Mouse (Mus musculus) heart, postnatal 4 days (tissue): ENCODE data around the gene 1700092M07Rik. TPM values are rescaled to one million over a fixed set of nuclear protein-coding genes. Genes with fewer than 3 reads are reported as not detected.
"Not testable (repeated sequence)": the region's sequence is repeated elsewhere in the genome, so short reads cannot be mapped to it uniquely, and the experiment has no call there.

Experiments
- DNase-seq: peaks from one replicate; pipeline ENCODE4 v3.0.0; 2021
- total RNA-seq, 2 experiments: library from RNA; stranded (reverse); gene quantifications; 2 replicates each; pipeline ENCODE4 v1.2.3; 2021

1700092M07Rik gene
- total RNA-seq, 2 experiments from 2014 or later: not detected

DNA sequence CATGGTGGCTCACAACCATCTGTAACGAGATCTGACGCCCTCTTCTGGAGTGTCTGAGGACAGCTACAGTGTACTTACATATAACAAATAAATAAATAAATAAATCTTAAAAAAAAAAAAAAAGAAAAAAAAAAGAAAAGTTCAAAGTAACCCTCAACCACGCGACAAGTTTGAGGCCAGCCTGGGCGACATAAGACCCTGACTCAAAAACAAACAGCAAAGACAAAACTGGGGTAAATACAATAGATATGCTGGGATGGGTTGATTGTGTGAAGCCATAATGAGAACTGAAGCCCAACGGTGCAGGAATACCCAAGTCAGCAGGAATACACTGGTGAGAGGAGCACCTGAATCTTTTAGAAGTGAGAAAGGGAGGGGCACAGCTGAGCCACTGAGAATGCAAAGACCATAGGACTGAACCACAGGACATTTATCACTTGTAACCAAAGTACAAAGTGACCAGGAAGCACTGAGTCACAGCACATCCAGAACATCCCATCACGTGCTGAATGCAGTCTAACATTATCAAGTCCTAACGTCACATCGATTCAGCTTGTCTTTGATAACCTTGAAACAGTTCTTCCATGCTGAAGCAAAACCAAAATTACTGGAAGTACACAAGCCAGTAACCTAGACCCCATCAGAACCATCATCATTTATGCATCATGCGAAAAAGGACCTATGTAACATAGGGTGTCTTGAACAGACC, 23.6 kb upstream of the 1700092M07Rik start:
- no peak for DNase-seq

DNA sequence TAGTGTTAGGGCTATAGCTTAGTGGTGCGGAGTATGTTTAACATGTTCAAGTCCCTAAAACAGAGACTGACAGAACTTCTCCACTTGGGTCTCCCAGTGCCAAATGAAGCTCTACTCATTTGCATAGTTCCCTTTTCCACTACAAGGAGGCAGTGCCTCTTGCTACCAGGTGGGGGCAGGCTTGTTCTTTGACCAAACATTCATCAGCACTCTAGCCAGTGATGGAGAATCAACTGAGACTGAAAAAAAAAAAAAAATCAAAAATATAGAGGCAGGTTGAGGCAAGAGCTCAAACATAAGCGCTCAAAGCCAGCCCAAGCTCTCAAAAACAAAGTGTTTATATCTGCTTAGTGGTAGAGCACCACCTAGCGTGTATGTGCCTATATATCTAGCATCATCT, 22.2 kb upstream of the 1700092M07Rik start:
- DNase-seq: peak; percentile 72

DNA sequence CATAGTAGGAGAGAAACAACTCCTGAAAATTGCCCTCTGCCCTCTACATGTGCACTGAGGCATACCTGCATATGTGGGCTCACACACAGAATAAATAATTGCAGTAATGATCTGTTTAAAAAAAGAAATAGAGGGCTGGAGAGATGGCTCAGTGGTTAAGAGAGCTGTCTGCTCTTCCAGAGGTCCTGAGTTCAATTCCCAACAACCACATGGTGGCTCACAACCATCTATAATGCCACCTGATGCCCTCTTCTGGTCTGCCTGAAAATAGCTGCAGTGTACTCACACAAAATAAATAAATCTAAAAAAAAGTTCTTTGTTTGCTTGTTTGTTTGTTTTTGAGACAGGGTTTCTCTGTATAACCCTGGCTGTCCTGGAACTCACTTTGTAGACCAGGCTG, 21.5 kb upstream of the 1700092M07Rik start:
- not testable (repeated sequence) for DNase-seq

DNA sequence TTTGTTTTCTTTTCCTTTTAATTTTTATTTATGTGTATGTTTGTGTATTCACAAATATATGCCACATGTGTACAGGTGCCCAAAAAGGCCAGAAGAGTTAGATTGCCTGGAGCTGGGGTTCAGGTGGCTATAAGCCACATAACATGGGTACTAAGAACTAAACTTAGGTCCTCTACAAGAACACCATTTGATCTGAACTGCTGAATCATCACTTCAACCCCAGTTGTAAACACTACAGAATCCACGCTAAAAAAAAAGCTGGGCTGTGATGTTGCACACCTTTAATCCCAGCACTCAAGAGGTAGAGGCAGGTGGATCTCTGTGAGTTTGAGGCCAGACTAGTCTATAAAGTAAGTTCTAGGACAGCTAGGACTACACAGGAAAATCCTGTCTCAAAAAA, 19.1 kb upstream of the 1700092M07Rik start:
- DNase-seq: no peak

DNA sequence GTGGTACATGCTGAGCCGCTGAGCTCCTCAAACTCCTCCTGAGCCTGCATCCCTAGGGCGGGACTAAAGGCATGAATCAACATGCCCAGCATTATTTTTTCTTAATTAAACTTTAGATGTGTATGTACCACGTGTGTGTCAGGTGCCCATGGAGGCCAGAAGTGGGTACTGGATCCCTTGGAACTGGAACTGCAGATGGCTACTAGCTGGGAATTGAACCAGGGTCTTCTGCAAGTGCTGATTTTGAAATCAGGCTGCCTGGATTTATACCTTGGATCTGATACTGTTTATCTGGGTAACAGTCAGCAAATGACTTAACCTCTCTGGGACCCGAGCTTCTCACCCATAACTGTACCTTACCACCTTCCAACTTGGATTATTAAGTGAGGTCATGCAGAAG, 18.5 kb upstream of the 1700092M07Rik start:
- DNase-seq: no peak

DNA sequence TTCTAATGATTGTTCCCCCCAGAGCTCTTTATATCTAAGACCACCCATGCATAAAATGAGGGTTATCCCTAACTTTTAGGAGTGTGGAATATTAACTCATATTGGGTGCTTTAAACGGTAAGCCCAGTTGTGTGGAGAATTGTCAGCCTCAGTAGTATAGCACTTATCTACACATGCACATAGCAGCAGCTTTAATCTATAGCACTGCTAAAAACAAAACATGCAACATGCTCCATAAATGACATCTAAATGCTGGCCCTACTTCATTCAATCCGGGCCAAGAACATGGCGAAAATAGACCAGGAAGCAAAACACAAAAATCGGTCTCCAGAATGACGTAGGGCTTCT, 18.0 kb upstream of the 1700092M07Rik start:
- DNase-seq: no peak

DNA sequence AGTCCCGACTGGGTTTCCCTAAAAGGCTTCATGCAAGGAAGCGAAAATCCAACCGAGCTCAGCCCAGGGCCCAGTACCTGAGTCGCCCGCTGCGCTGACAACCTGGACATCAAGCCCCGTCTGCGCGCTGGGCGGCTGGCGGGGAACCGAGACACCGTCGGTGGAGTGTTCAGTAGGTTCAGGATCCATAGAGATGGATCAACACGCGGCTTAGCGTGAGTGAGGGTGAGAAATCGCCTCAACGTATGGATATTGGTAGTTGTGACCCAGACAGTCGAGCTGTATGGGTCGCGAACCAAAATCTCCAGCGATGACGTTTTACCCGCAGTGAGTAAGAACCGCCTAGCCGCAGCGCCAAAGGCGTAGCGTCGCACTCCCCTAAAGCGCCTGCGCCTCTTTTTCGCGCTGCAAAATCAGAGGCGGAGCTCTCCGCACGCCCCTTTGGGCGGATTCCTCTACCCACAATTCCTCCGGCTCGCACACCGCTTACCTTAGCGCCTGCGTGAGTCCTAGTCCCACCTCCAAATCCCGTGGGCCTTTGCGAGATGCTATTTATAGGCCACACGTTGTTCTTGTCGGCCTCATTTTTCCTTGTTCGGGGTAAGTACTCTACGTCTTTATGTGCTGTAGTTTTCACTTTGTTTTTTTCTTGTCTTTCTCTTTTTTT, 17.5 kb upstream of the 1700092M07Rik start, which contains the start of gene Slc3a2:
TSS of gene Slc3a2 (minus strand) at position 463 of the 667 bp plus-strand sequence.
- DNase-seq: peak; percentile 96

DNA sequence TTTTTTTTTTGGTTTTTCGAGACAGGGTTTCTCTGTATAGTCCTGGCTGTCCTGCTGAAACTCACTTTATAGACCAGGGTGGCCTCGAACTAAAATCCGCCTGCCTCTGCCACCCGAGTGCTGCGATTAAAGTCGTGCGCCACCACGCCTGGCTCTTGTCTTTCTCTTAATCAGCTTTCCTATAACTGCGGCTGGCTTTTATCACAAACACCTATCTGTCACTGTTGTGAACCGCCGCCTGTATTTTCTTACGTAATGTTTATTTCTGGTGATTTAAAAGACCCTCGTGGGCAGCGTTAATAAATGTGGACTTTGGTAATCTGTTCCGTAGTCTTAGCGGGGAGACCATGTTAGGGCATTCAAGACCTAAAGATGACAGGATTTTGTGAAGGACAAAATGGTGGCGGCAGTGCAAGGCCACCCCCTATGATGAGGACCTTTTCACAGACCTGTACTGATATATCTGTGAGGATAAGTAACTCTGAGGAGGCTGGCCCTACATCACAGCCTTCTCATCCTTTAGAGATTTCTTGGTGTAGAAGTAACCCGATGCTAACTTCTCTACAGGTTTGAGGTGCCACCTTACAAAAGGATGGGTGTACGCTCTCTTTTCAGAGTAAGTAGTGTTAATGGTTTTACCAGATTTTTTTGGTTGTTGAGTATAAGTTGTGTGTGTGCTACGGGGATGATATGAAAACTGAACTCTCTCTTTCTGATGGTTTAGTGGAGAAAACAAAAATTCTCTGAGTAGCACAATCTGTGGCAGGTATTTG, 16.8 kb upstream of the 1700092M07Rik start:
- peak; percentile 19 for DNase-seq

DNA sequence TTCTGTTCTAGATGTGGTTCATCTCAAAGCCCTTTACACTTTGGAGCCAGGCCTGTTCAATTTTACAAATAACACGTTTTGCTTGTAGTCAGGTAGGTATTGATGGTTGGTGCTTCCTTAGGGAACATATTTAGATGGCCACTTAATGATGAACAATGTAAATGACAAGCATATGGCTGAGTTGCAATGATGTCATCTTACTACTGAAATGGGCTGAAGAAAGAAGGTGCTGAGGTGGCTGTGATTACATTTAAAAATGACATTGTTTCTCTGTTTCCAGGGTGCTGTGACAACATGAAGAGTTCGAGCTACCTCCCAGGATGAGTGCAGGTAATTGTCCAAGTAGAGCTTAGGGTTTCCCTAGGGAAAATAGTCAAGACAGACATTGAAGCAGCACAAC, 16.1 kb upstream of the 1700092M07Rik start:
- no peak for DNase-seq

DNA sequence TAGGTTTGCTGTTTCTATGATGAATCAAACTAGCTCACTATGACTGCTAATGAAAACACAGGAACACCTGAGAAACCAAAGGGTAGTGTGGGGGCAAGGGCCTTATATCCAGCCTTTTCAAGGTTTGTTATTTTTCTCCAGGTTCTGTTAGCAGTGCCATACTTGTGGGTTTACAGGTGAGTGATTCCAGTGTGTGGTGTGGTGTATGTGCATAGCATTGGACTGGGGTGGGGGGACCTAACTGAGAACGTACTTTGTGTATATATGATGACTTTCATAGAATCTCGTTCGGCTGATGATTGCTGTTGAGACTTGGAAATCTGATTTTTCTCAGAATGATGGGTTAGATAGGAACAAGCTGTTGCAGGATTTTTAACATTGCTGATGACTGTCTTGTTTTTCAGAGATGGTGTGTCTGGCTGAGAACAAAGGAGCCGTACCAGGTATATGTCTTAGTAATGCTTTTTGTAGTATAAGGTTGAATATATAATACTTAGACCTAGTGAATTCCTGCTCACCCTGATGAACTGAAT, 15.4 kb upstream of the 1700092M07Rik start:
- DNase-seq: no peak

DNA sequence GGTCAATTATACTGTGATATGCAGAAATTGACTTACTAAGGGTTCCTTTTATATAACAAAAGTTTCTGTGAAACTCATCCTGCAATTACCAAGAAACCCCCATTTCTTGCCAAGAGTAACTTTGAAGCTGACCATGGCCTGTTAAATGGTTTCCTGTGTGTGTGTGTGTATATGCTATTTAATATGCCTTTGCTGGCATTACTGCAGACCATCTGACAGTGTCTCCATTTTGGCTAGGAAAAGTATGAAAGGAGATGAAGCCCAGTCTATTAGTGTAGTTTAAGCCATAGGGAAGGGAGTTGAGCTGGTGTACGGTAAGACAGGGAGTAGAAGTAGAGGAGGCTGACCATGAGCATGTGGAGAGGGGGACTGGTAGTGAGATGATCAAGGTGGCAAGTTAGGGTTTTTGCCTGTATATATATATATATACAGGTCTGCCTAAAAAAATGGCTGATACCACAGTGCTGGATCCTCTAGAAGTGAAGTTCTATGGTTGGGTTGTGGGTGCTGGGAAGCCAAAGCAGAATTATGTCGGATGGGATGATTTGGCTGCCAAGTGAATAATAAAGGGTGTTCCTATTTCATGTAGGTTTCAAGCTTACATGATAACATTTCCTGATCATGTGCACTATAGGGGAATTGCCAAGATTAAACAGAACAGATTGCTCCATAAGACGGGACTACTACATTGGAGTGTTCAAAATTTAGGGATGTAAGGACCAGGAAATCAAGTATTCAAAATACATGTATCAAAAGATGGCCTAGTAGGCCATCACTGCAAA, 13.7 kb upstream of the 1700092M07Rik start:
- no peak for DNase-seq

DNA sequence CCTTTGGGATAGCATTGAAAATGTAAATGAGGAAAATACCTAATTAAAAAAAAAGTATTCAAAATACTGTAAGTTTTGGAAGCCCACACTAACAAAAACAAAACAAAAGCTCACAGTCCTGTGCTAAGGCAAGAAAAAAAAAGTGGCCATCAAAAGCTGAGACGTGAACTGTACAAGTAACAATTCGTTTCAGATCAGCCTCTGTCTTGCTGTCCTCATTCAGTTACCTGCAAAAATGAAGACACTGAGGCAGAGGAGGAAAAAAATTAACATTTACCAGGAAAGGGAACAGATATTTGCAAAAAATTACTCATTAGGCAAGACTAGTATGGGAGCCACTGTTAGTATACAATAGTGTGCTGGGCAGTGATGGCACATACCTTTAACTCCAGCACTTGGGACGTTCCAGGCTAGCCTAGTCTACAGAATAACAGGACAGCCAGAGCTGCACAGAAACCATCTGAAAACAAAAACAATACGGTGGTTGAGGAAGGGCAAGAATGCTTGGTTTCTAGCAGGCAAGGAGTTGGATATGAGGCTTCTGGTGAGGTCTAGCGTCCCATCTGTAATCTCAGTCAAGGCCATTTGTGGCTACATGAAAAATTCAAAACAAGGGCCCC, 12.9 kb upstream of the 1700092M07Rik start:
- DNase-seq: no peak

DNA sequence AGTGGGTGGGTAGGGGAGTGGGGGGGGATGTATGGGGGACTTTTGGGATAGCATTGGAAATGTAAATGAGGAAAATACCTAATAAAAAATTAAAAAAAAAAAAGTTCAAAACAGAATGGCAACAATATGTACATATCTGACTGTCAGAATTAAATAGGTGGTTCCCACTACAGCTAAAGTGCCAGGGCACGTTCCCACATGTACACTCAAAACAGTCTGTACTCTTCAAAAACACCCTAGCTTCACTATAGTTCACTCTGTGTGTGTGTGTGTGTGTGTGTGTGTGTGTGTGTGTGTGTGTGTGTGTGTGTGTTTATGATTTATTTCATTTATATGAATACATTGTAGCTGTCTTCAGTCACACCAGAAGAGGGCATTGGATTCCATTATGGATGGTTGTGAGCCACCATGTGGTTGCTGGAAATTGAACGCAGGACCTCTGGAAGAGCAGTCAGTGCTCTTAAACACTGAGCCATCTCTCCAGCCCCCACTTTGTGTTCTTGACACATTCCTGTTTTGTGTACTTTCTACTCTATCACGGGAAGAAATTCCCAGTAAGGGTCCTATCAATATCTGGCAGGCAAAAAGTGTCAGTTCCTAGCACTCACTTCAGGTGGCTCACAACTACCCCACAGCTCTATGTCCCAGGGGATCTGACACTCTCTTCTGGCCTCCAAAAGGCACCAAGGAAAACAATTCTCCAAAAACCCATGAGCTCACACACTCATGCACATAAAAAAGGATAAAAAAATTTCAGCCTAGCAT, 12.0 kb upstream of the 1700092M07Rik start:
- not testable (repeated sequence) for DNase-seq

DNA sequence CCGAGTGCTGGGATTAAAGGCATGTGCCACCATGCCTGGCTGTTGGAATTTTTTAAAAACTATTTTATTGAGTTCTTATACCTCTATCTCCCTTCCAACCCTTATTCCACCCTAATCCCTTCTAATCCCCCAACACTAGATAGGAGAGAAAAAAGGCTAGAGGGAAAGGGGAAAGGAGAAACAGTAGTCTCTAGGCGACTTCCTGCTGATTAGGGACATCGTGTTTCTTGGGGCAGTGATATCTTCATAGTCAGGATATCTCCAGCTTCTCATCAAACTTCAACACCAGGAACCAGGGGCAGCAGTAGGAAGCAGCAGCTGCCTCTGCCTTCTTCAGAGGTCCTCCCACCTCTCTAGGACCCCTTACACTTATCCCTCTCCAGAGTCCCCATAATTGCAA, 6.2 kb upstream of the 1700092M07Rik start:
- no peak for DNase-seq

DNA sequence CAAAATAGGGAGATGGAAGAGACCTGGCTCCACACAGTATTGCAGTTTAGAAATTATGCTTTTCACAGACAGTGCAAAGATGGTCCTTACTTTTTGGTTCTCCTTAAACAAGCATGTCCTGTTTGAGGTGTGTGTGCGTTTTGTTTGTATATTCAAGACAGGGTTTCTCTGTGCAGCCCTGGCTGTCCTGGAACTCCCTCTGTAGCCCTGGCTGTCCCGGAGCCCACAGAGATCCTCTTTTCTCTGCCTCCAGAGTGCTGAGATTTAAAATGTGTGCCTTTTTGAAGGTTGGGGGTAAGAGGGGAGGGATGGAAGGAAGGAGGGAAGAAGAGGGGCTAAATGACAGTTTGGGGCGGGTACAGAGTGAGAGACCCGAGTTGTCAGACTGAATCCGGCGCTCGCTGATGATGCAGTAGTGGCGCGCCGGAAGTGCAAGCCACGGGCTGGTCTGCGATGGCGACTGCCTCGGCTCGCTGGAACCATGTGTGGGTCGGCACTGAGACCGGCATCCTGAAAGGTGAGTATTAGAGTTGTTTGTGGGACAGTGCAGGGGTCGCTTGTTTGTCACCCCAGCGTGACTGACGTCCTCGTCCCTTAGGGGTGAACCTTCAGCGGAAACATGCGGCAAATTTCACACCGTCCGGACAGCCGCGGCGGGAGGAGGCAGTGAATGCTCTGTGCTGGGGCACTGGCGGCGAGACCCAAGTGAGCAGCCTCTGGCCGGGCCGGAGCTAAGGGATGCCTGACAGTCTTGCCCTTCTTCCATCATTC, 4.9 kb upstream of the 1700092M07Rik start, which contains the start of gene Wdr74:
TSS of gene Wdr74 (plus strand) at position 439 of the 771 bp plus-strand sequence.
- peak; percentile 94 for DNase-seq

DNA sequence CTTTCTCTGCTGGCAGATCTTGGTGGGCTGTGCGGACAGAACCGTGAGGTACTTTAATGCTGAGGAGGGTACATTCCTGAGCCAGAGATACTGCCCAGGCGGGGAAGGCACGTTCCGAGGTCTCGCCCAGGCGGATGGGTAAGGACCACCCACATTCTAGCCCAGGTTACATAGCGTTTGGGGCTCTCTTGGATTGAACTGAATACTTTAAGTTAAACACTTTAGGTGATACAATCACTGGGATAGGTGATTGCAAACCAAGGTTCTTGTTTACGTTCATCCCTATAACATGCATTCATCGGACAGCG, 4.4 kb upstream of the 1700092M07Rik start:
- no peak for DNase-seq

DNA sequence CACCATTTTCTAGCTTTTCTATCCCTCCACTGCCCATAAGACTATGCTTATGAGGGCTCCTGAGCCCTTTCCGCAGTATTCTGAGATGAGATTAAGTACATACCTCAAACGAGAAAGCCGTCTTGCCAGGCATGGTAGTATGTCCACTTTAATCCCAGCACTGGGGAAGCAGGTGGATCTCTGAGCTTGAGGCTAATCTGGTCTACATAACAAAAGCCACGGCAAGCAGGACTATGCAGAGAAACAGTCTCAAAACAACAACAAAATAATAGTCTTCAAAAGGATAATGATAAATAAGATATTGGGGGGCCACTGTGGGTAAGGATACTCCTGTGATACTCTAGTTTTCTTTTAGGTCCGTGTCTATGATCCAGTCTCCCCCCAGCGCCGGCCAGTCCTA, 1.6 kb upstream of the 1700092M07Rik start:
- no peak for DNase-seq

DNA sequence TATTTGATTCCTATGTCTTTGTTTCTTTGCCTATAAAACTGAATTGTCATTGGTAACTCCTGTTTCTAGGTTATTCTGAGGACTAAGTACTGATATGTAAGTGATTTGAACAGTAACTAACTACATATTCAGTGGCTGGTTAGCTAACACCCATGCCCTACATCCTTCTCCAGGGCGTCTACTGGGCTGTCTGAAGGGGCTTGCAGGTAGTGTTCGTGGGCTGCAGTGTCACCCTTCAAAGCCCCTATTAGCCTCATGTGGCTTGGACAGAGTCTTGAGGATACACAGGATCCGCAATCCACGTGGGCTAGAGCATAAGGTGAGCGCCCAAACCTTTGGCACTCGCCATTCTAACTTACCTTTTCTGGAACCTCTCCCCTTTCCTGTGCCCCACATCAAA, 872 bp upstream of the 1700092M07Rik start:
- no peak for DNase-seq

DNA sequence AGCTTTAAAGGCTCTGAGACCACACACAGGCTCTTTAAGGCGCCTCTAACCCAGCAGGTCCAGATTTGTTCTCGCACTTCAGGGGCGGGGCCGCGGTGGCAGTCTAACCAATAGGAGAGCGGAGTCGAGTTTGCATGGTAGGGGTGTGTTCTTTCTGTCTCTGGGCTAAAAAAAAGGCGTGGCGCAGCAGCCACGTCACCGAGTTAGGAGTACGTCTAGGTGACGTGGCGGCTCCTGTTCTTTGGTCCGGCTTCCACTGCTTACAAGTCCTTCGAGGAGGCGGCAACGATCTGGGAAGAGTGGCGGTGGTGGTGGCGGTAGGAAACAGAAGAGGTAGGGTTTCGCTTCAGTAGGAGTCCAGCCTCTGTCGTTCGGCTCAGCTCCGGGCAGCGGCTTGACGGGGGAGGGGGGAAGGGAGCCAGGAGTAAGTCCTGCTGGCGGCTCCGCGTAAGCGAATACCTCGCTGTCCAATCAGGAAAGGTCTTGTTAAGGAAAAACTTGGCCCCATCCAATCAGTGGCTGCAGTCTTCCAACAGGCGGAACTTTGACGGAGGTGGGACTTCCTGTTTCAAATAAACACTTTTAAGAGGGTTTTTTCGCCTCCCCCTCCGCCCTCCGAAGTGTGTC, 838 bp downstream of the 1700092M07Rik start, which contains the start of gene Stx5a:
TSS of gene Stx5a (plus strand) at position 171 of the 627 bp plus-strand sequence.
- DNase-seq: peak; percentile 95

DNA sequence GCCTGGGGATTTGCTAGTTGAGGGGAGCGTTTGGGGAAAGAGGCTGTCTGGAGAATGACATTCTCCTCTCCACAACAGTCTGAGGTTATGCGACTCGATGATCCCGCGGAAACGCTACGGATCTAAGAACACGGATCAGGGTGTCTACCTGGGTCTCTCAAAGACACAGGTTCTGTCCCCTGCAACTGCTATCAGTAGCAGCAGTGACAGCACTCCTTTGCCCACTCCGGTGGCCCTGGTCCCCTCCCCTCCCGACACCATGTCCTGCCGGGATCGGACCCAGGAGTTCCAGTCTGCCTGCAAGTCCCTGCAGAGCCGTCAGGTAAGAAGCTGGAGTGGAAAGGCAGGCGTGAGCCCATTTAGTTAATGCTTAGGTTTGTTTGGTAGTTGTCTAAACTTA, 1.7 kb downstream of the 1700092M07Rik start:
- DNase-seq: no peak
